Mouse (Mus musculus) limb, embryonic 12.5 days (tissue): ENCODE measurements around the gene Wwc1. TPM values are rescaled to one million over a fixed set of nuclear protein-coding genes. Genes with fewer than 3 reads are reported as not detected.

Experiments used
- polyA plus RNA-seq: library from polyadenylated mRNA; unstranded; fragments of >200 nt; fragmentation: Nextera tagmentation; extraction: Ambion mirVana; gene quantifications from 2 replicates; pipeline ENCODE4 v1.2.1, GENCODE M21; 2016

Wwc1 gene
- polyA plus RNA-seq, 1 experiment from 2014 or later, result 5.3 TPM

Other genes with a start within 250 kb of the Wwc1 start
- gene Pank3, start 211.0 kb downstream of the Wwc1 start, polyA plus RNA-seq, result 22.5 and 23.0 TPM in 2 replicates
- gene Fbll1, start 181.6 kb downstream of the Wwc1 start, polyA plus RNA-seq, result not detected in 2 replicates
- 84.0 and 91.3 TPM in 2 replicates for gene Rars, start 146.0 kb downstream of the Wwc1 start, polyA plus RNA-seq